Mouse (Mus musculus) MEL (cell line): ENCODE results near the gene Cdc20.

Source experiments
- CHD2 ChIP-seq: IDR thresholded peaks from 2 replicates; pipeline ENCODE4 v1.6.1; 2011; ENCODE audit warnings: low read length, improper control_type of control experiment
- CTCF ChIP-seq, 3 experiments: IDR thresholded peaks in 2 of 3; conservative IDR thresholded peaks in 1 of 3; 2 replicates each; pipeline ENCODE4 v1.5.1; 2011 to 2012; ENCODE audit warnings: low read length in 3 of 3, low read depth in 2 of 3, mild to moderate bottlenecking in 2 of 3, improper control_type of control experiment in 1 of 3, inconsistent platforms in 1 of 3, mixed read lengths in 1 of 3, moderate library complexity in 1 of 3; ENCODE audit not compliant: control insufficient read depth in 1 of 3, insufficient read depth in 1 of 3, poor library complexity in 1 of 3, severe bottlenecking in 1 of 3
- EP300 ChIP-seq, 2 experiments: IDR thresholded peaks; 2 replicates each; pipeline ENCODE4 v1.6.1; 2011; ENCODE audit warnings: improper control_type of control experiment in 2 of 2, low read length in 2 of 2, low read depth in 1 of 2, mild to moderate bottlenecking in 1 of 2
- HCFC1 ChIP-seq: IDR thresholded peaks from 2 replicates; pipeline ENCODE4 v1.6.1; 2012; ENCODE audit warnings: low read depth, mild to moderate bottlenecking, inconsistent platforms, low read length, improper control_type of control experiment, moderate library complexity
- MAFK ChIP-seq: IDR thresholded peaks from 2 replicates; pipeline ENCODE4 v1.6.1; 2011; ENCODE audit warnings: low read depth, mild to moderate bottlenecking, low read length, improper control_type of control experiment, borderline replicate concordance
- USF1 ChIP-seq: IDR thresholded peaks from 2 replicates; pipeline ENCODE4 v1.6.1; 2014; ENCODE audit warnings: low read depth, mild to moderate bottlenecking, inconsistent platforms, low read length, improper control_type of control experiment, moderate library complexity

DNA sequence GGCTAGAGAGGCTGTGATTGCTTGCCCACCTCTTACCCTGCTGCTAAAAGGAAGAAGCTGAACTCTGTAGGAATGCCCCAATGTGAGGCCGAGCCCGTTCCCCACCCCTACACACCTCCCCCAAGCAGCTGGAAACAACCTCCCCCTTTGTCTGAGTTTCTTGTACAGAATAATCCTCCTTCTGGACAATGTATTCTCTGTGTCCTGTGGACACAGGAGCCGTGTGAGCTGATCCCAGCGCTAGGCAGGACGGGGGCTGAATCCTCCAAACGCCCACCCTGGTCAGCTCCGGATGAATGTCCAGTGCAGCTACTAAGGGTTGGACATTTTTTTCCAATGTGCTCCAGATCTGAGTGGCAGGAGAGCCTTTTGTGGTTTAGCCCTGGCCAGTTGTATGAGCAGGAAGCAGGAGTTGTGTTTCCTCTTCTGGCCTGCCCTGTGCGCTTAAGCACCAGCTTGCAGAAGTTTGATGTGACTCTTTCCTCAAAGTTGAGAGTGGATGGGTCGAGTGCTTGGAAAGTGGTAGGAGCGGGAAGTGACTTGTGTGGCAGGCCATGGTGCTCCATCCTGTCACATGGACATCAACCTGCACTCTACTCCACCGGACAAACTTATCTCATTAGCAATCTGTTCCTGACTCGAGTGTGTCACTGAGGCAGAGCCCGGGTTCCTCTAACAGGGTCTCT lies 19.9 kb downstream of the Cdc20 start:
- TF ChIP-seq USF1 = no peak
- no peak for TF ChIP-seq CHD2
- TF ChIP-seq CTCF (IDR thresholded peaks at IDR 0.05 in 2 of 3, conservative IDR thresholded peaks at IDR 0.05 in 1 of 3; ENCODE audit: control insufficient read depth in 1 of 3, insufficient read depth in 1 of 3, low read depth in 2 of 3, low read length in 3 of 3, poor library complexity in 1 of 3, severe bottlenecking in 1 of 3) = no peak
- no peak for TF ChIP-seq HCFC1
- TF ChIP-seq EP300 (IDR thresholded peaks at IDR 0.05; ENCODE audit: low read depth in 1 of 2, low read length in 2 of 2) = no peak
- TF ChIP-seq MAFK = no peak
